Mouse (Mus musculus) 416B (cell line): ENCODE data around the gene Bcr.
"Not testable (repeated sequence)": the region's sequence is repeated elsewhere in the genome, so short reads cannot be mapped to it uniquely, and the experiment has no call there.

Experiments
- DNase-seq: peaks from one replicate; pipeline ENCODE4 v3.0.0; 2011; ENCODE audit warnings: low read depth

Gene Bcr

GRCm38 (mm10) chr10:75060217-75060842, at the start of gene Bcr:
Gene Bcr, plus strand, starts transcription at chr10:75060592.
- DNase-seq, result peak; percentile 82

GRCm38 (mm10) chr10:75010704-75011103, 49.7 kb upstream of the Bcr start:
- DNase-seq, result no peak

GRCm38 (mm10) chr10:75015465-75015864, 44.9 kb upstream of the Bcr start:
- DNase-seq, result no peak

GRCm38 (mm10) chr10:75016481-75016880, 43.9 kb upstream of the Bcr start:
- no peak for DNase-seq

- DNase-seq, result no peak
Observed at GRCm38 (mm10) chr10:75020271-75020670, 40.1 kb upstream of the Bcr start.

GRCm38 (mm10) chr10:75021138-75021537, 39.3 kb upstream of the Bcr start:
- peak; percentile 56 for DNase-seq

- DNase-seq, result no peak
Observed at GRCm38 (mm10) chr10:75026491-75026890, 33.9 kb upstream of the Bcr start.

- DNase-seq, result peak; percentile 19
Observed at GRCm38 (mm10) chr10:75028743-75029142, 31.6 kb upstream of the Bcr start.

GRCm38 (mm10) chr10:75029677-75030076, 30.7 kb upstream of the Bcr start:
- no peak for DNase-seq

GRCm38 (mm10) chr10:75030234-75030633, 30.2 kb upstream of the Bcr start:
- DNase-seq, result no peak

GRCm38 (mm10) chr10:75031345-75032114, 28.9 kb upstream of the Bcr start:
- DNase-seq, result no peak

- no peak for DNase-seq
Observed at GRCm38 (mm10) chr10:75032395-75032794, 28.0 kb upstream of the Bcr start, which contains the start of gene Rsph14. Gene Rsph14, minus strand, starts transcription at chr10:75032586.

GRCm38 (mm10) chr10:75036883-75037379, 23.5 kb upstream of the Bcr start, which contains the start of gene Rab36:
Gene Rab36, plus strand, starts transcription at chr10:75037058.
- DNase-seq, result no peak

GRCm38 (mm10) chr10:75042060-75042459, 18.3 kb upstream of the Bcr start:
- not testable (repeated sequence) for DNase-seq

- no peak for DNase-seq
Observed at GRCm38 (mm10) chr10:75044459-75044858, 15.9 kb upstream of the Bcr start.

- DNase-seq, result no peak
Observed at GRCm38 (mm10) chr10:75045831-75046230, 14.6 kb upstream of the Bcr start.

- no peak for DNase-seq
Observed at GRCm38 (mm10) chr10:75048711-75049110, 11.7 kb upstream of the Bcr start.

GRCm38 (mm10) chr10:75051364-75052074, 8.9 kb upstream of the Bcr start:
- no peak for DNase-seq

- DNase-seq, result no peak
Observed at GRCm38 (mm10) chr10:75052902-75053301, 7.5 kb upstream of the Bcr start.

GRCm38 (mm10) chr10:75053655-75054054, 6.7 kb upstream of the Bcr start:
- no peak for DNase-seq

GRCm38 (mm10) chr10:75054125-75054524, 6.3 kb upstream of the Bcr start:
- DNase-seq, result peak; percentile 59

GRCm38 (mm10) chr10:75055672-75056071, 4.7 kb upstream of the Bcr start:
- peak; percentile 53 for DNase-seq

- DNase-seq, result no peak
Observed at GRCm38 (mm10) chr10:75056255-75056654, 4.1 kb upstream of the Bcr start.
